Mouse (Mus musculus) right cerebral cortex, postnatal 36 days (tissue): ENCODE measurements around the gene AC129217.1.
"Not testable (repeated sequence)": the region's sequence is repeated elsewhere in the genome, so short reads cannot be mapped to it uniquely, and the experiment has no call there.

Experiments
- DNase-seq, 2 experiments: peaks; one replicate each; pipeline ENCODE4 v3.0.0; 2022; ENCODE audit warnings: low spot score in 2 of 2, mixed read lengths in 1 of 2

Gene AC129217.1

DNA sequence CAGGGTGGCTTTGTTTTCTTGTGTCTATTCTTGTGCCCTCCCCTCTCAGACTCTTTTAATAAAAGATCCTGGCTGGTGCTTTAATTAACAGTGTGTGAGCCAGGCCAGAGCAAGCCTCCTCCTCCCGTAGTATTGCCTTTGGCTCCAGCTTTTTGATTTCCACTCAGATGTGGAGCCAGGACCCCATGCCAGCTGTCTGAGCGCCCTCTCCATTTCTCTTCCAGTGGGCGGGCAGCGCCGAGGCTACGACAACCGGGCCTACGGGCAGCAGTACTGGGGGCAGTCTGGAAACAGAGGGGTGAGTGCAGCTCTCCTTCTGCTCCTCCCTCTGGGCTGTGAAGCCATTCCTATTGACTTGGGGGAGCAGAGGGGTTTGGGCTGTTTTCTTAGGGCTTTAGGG is 1.1 kb downstream of the AC129217.1 start:
- no peak for DNase-seq

DNA sequence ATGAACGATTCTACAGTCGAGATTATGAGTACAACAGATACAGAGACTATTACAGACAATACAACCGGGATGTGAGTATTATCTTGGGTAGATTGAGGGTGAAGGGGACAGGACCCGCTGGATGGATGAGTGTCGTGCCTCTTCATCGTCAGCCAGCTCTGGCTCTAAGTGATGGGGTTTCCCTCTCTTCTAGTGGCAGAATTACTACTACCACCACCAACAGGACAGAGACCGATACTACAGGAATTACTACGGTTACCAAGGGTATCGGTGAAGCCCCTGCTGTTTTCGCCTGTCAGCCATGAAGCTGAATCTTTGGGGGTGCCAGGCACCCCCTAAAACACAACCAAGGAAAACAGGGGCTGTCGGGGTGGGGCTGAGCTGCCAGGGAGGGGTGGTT is 1.7 kb downstream of the AC129217.1 start:
- no peak for DNase-seq

DNA sequence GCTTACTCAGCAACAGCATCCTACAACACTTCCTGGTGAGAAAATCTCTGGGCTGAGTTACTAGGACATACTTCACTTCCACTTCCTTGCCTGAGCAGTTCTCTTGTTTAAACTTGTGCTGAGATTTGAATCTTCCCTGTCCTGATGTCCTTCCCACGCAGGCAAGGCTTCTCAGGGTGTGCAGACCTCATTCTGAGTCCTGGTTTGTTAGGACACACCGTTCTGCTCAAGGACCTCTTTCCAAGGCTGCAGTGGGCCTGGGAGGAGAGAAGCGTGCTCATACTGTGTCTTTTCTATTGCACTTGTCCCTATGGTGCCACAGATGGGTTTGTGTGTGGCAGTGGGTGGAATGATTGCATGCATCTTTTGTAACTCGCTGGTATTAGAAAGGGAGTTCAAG is 3.4 kb downstream of the AC129217.1 start:
- DNase-seq: no peak

GRCm38 (mm10) chr19:8836327-8836726 is 6.8 kb downstream of the AC129217.1 start:
- DNase-seq: not testable (repeated sequence)

DNA sequence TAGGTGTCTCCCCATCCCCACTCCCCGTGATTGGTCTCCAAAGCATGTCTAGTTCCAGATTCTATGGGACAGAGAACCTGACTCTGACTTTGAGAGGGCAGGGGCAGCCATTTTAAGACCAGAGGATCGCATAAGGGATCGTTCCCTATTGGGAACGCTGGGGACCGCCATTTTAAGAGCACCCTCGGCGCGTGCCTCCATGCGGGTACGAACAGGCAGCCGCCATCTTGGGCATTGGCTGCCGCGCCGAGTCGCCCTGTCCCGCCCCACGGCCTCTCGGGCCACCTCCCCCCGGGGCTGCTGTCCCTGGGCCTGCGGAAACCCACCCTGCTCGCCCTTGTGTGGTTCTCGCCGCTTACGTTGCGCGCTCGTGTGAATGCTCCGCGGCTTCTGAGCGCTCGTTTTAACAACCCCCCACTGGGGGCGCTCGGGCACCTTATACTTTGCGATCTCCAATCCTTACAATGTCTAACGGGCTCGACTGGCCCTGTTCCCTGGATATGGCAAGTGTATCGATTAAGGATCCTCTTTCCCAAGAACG is 7.7 kb downstream of the AC129217.1 start, which contains the start of gene Bscl2:
Gene Bscl2, plus strand, starts transcription at position 217 of the 541 bp plus-strand sequence.
- DNase-seq: peak; percentile 84 to 85

- no peak for DNase-seq
These were observed 8.6 kb downstream of the AC129217.1 start for GRCm38 (mm10) chr19:8838041-8838730.

DNA sequence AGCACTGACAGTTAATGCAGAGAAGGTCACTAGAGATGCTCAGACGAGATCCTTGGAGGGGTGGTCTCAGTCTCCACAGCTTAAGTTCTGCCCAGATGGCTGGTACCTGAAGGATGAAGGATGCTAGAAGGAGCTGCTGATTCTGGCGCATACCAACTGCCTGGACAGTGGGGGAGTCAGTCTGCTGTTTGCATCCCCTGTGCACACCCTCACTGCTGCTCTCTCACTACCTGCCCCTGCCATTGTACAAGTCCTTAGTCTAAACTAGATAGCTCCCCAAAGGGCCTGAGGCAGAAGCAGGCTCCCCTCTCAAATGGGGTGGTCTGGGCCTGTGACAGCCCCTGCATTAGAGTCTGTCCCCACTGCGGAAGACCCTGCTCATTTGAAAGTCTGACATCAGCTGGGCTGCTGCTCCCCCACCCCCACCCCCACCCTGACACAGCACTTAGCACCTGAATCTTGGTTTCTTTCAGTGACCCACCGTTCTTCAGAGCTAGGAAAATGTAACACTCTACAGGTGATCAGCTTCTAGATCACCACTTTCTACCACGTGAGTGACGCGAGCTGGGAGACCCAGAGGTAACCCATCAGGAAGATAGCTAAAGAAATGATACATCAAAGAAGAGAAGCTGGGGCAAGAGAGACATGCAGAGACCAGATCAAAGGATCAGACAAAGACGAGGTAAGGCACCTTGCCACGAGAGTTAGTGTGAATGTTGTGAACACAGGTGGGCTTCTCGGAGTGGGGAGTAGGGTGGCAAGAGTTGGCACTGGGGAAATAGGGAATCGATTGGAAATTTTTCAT is 9.7 kb downstream of the AC129217.1 start, which contains the start of gene Gng3:
Gene Gng3, minus strand, starts transcription at position 92 of the 805 bp plus-strand sequence.
- peak; percentile 84 to 90 for DNase-seq

- DNase-seq: peak; percentile 73 to 77
These were observed 10.6 kb downstream of the AC129217.1 start for GRCm38 (mm10) chr19:8839908-8840791.

- DNase-seq: no peak
These were observed 11.4 kb downstream of the AC129217.1 start for GRCm38 (mm10) chr19:8841012-8841411.

DNA sequence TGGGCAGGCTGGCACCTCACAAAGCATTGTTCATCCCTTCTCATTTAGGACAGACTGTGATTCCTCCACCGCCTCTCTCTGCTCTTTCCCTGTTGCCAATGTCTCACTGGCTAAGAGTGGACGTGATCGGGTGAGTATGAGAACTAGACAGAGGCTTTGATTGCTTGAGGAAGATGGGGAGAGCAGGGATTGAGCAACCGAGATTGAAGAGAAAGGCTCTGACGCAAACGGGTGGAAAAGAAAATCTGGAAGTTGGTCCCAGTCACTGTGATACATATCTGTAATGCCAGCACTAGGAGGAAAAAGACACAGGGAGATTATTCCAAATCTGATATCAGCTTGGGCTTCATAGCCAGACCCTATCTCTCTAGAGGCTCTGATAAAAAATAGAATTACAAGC is 13.4 kb downstream of the AC129217.1 start:
- DNase-seq: no peak

- peak; percentile 49 to 50 for DNase-seq
These were observed 15.0 kb downstream of the AC129217.1 start for GRCm38 (mm10) chr19:8844371-8845129.

- DNase-seq: no peak
These were observed 18.8 kb downstream of the AC129217.1 start for GRCm38 (mm10) chr19:8848356-8848755.

- DNase-seq: no peak
These were observed 20.9 kb downstream of the AC129217.1 start, which contains the start of gene Lrrn4cl for GRCm38 (mm10) chr19:8850402-8850901. Lrrn4cl (plus strand) TSS chr19:8850768.

- DNase-seq: no peak
These were observed 22.1 kb downstream of the AC129217.1 start for GRCm38 (mm10) chr19:8851639-8852038.

- DNase-seq: no peak
These were observed 22.8 kb downstream of the AC129217.1 start for GRCm38 (mm10) chr19:8852236-8852928.

GRCm38 (mm10) chr19:8853117-8853516 is 23.5 kb downstream of the AC129217.1 start:
- no peak for DNase-seq

DNA sequence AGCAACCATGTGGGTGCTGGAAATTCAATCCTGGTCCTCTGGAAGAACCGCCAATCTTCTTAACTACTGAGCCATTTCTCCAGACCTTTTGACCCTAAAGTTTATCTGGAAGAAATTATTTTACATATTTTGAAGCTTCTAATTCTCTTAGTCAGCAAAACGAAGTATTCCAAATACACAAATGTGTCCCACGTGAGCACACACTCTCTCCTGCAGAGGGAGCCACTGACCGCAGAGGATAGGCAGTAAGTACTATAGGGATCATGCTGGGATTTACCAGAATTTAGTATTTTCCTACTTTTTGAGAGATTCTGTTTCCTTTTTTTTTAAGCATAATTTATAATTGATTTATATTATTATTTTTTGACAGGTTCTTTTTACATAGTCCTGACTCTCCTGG is 28.1 kb downstream of the AC129217.1 start:
- DNase-seq: no peak

- DNase-seq: no peak
These were observed 29.4 kb downstream of the AC129217.1 start for GRCm38 (mm10) chr19:8859018-8859417.

DNA sequence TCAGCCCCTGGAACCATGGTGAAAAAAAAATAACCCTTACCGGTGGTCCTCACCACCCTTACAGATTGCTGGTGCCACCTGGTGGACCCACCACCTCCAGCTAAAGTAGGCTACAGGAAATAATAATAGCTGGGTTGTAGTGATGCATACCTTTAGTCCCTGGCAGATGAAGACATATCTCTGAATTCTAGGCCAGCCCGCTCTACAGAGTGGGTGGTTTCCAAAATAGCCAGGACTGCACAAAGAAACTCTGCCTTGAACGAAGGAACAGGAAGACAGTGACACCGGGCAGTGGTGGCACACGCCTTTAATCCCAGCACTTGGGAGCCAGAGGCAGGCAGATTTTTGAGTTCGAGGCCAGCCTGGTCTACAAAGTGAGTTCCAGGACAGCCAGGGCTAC is 34.7 kb downstream of the AC129217.1 start:
- peak in 1 of 2 experiments; percentile 41 for DNase-seq

GRCm38 (mm10) chr19:8870381-8870780 is 40.8 kb downstream of the AC129217.1 start:
- DNase-seq: not testable (repeated sequence)
